Mouse (Mus musculus): Measurements from ENCODE around the gene Nudt3. TPM values are rescaled to one million over a fixed set of nuclear protein-coding genes. Genes with fewer than 3 reads are reported as not detected.

Nudt3 gene
- polyA plus RNA-seq, 1 experiment from 2014 or later, result 196 TPM

DNA sequence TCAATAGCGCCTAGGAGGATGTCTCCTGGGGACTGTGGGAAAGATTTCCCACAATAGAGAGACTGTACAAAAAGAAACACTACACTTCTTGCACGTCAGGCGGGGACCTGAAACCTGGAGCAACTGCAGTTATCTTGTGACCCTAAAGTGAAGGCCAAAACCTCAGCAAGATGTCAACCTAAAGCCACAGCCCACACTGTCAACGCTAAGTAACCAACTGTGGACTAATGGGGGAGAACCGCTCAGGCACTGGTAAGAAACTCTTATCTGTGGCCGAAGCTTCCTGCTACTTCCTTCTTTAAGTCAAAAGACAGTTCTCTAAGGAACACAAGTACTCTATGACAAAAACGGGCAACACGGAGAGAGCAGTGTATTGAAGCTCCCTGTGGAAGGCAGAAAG, 35.1 kb downstream of the Nudt3 start:
- no peaks in the 10 kb centered on the region; the same call in 1 of the 2 replicates for H3K4me1 ChIP-seq
- peaks cover 91% of the 10 kb centered on the region for H3K36me3 ChIP-seq (ENCODE audit: poor library complexity, severe bottlenecking)
- no peak overlapping the region for H3K4me3 ChIP-seq
- H3K4me2 ChIP-seq, result no peak overlapping the region
- no peak overlapping the region for H3K27ac ChIP-seq
- WGBS, result 83% methylated on average over 8 of the region's 8 CpGs
- no peaks in the 10 kb centered on the region for H3K27me3 ChIP-seq
- no peak for ATAC-seq
- no peaks in the 10 kb centered on the region for H3K9me3 ChIP-seq (replicated peaks)
- H3K9ac ChIP-seq, result no peak overlapping the region

DNA sequence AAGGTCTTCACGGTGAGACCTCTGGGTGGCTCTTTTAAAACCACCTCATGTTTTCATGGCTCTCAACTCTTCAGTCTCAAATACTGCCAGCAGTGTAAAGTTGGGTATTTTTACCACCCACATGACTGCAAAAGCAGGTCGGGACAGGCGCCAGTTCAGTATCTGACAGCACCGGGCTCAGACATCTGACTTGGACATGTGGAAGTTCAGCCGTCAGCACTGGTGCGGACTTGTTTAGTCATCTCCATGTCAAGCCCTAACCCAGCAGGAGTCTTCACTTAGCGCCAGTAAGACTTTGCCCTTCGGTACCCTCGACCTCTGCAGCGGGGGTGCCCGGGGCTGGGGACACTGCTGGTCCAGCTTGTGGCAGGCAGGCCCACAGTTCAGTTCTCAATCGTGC, 36.0 kb downstream of the Nudt3 start:
- H3K27ac ChIP-seq, result no peak overlapping the region
- 82% methylated on average over 12 of the region's 12 CpGs for WGBS
- no peak overlapping the region for H3K9ac ChIP-seq
- H3K4me2 ChIP-seq, result no peak overlapping the region
- H3K9me3 ChIP-seq (replicated peaks), result no peaks in the 10 kb centered on the region
- ATAC-seq, result no peak
- H3K27me3 ChIP-seq, result no peaks in the 10 kb centered on the region
- no peaks in the 10 kb centered on the region; the same call in 1 of the 2 replicates for H3K4me1 ChIP-seq
- peaks cover 92% of the 10 kb centered on the region for H3K36me3 ChIP-seq (ENCODE audit: poor library complexity, severe bottlenecking)
- no peak overlapping the region for H3K4me3 ChIP-seq

DNA sequence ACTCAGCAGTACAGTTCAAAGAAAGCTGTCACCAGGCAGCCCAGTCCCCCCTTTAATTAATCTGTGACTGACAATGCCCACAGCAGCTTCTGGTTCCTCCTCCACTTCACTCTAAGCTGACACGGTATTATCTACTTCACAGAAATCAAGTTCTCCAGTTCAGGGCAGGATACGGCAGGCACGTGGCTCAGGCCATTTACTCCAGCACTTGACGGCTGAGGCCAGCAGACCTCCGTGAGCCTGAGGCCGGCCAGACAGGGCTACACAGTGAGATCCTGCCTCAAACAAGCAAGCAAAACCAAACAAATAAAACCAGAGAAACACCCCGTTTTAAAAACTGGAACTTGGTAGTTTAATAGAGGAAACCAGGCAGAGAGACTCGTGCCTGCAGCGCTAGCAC, 36.6 kb downstream of the Nudt3 start:
- no peak overlapping the region for H3K27ac ChIP-seq

DNA sequence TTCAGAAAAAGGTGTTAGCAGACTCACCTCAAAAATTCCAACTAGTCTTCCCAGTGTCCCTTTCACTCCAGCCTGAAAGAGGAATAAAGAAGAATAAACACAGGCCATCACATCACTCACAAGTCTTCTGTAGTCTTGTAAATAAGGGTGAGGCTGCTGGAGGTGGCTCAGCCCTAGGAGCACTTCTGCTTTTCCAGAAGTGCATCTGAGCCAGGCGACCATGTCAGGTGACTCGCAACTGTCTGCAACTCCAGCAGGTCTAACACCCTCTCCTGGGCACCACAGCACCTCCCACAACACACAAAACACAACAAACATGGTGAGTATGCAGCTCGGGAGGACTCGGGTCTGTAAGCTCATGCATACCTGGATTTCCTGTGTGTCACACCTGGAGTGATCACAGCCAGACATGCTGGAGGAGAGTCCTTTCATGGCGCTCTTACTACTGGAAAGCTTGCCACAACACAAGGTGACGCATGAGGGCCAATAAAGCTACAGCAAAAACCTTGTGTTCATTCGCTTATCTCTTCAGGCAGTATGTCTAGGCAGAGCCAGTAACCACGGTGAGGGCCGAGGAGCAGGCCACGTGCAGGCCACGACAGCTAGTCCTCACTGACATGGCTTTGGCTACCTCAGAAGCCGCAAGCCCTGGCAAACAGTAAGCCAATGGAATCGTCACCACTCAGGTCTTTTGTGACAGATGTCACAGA, 40.0 kb downstream of the Nudt3 start:
- no peaks in the 10 kb centered on the region for H3K9me3 ChIP-seq (replicated peaks)
- no peaks in the 10 kb centered on the region for H3K27me3 ChIP-seq
- H3K4me3 ChIP-seq, result no peak overlapping the region
- peaks cover 97% of the 10 kb centered on the region for H3K36me3 ChIP-seq (ENCODE audit: poor library complexity, severe bottlenecking)
- H3K27ac ChIP-seq, result no peak overlapping the region
- H3K4me1 ChIP-seq, result no peaks in the 10 kb centered on the region; the same call in 1 of the 2 replicates
- H3K4me2 ChIP-seq, result no peak overlapping the region
- no peak overlapping the region for H3K9ac ChIP-seq
- no peak for ATAC-seq
- 91% methylated on average over 13 of the region's 13 CpGs for whole genome bisulfite sequencing

More for the DNA sequence above, 36.6 kb downstream of the Nudt3 start:
- H3K27me3 ChIP-seq, result no peaks in the 10 kb centered on the region
- no peaks in the 10 kb centered on the region; the same call in 1 of the 2 replicates for H3K4me1 ChIP-seq
- 73% methylated on average over 9 of the region's 9 CpGs for whole genome bisulfite sequencing
- H3K4me2 ChIP-seq, result no peak overlapping the region
- no peak overlapping the region for H3K4me3 ChIP-seq
- ATAC-seq, result no peak
- no peaks in the 10 kb centered on the region for H3K9me3 ChIP-seq (replicated peaks)
- no peak overlapping the region for H3K9ac ChIP-seq
- peaks cover 97% of the 10 kb centered on the region for H3K36me3 ChIP-seq (ENCODE audit: poor library complexity, severe bottlenecking)

DNA sequence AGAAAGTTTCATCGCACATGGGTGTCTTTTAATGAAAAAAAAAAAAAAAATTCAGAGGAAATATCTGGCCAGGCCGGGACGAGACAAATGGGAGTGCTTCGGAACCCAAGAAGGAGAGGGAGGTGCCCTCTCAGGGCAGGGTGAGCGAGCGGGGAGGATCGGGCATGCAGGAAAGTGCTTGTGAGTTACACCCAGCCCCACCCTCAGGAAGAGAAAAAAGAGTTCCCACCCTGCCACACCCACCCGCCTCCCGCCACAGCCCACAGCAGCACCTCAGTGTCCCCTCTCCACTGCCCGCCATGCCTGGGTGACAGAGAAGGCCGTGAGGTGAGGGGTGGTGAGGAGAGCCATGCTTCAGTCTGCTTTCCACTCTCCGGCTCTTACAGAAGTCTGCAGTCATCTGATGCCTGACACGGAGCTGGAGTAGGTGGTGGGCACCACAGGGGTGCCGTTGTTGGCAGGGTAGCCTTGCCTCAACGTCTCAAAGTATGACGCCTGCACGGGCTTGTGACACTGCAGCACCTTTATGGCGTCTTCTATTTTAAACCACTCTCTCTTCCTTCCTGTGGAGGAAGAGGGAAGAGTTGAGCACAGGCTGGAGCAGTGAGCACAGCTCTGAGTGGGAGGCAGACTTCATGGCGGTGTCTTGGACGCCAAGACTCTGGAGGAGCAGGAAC, 42.8 kb downstream of the Nudt3 start:
- WGBS, result 91% methylated on average over 20 of the region's 20 CpGs
- no peak overlapping the region for H3K27ac ChIP-seq
- H3K4me1 ChIP-seq, result no peaks in the 10 kb centered on the region
- peaks cover 96% of the 10 kb centered on the region for H3K36me3 ChIP-seq (ENCODE audit: poor library complexity, severe bottlenecking)
- H3K4me2 ChIP-seq, result no peak overlapping the region
- H3K4me3 ChIP-seq, result no peak overlapping the region
- H3K9ac ChIP-seq, result no peak overlapping the region
- no peak for ATAC-seq
- H3K27me3 ChIP-seq, result no peaks in the 10 kb centered on the region
- H3K9me3 ChIP-seq (replicated peaks), result no peaks in the 10 kb centered on the region

DNA sequence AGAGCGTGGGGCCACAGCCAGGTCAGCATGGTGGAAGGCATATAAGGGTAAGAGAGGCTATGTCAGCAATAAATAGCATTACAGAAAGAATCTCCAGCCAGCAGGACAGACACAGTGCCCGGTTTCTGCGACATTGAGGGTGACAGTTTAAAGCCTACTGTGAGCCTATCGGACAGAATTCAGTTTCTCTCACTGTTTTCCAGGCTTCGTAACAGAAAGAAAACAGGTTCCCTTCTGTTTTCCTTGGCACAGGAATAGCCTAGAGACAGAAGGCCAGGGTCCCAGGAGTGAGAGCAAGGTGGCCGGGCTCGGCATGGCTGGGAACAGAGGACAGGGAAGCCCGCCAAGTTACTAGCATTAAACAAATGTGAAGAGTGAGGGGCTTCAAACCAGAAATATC, 43.5 kb downstream of the Nudt3 start:
- Histone ChIP-seq H3K4me2 (no peak overlapping the region), H3K27me3 (no peaks in the 10 kb centered on the region), H3K27ac (no peak overlapping the region), H3K9ac (no peak overlapping the region), H3K4me3 (no peak overlapping the region), H3K36me3 (ENCODE audit: poor library complexity, severe bottlenecking) (peaks cover 96% of the 10 kb centered on the region), H3K9me3 (replicated peaks) (no peaks in the 10 kb centered on the region), H3K4me1 (no peaks in the 10 kb centered on the region)
- ATAC-seq, result no peak
- 93% methylated on average over 8 of the region's 8 CpGs for WGBS

DNA sequence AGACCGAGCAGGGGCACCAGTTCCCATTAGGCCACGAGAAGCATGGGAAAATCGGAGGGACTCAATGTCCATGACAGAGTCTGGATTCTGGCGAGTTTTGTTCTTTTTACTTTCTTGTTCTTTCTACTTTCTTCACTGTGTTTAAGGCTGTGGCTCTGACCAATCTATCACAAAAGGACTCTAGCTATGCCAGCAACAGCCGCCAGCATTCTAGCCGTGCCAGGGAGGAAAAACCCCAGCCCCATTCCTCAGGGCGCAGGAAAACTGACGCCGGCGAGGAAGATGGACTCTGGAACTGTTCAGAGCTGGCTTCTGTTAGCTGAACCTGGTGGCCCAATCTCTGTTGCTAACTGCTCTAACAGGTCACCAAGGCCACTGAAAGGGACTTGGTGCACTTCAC, 44.8 kb downstream of the Nudt3 start:
- Histone ChIP-seq H3K4me1 (no peaks in the 10 kb centered on the region), H3K9me3 (replicated peaks) (no peaks in the 10 kb centered on the region), H3K4me3 (no peak overlapping the region), H3K27ac (no peak overlapping the region), H3K9ac (no peak overlapping the region), H3K36me3 (ENCODE audit: poor library complexity, severe bottlenecking) (peaks cover 94% of the 10 kb centered on the region), H3K27me3 (no peaks in the 10 kb centered on the region), H3K4me2 (no peak overlapping the region)
- 94% methylated on average over 10 of the region's 10 CpGs for WGBS
- no peak for ATAC-seq

DNA sequence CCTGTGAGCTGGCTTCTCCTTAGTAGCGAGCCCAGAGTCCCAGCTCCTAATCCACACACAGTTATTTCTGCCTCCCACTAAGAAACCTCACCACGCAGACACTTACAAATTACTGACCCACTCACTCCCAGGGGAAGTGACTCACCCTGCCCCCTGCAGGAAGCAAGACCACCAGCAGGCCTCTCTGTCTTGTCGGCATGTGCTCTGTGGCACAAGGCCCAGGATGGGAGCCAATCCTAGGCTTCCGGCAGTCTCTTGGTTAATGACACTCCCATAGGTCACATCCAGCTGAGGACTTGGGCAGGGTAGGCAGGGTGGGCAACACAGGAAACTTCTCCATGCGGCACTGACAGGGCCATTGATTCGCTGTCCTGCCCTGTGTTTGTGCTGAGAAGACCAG, 45.8 kb downstream of the Nudt3 start:
- H3K4me3 ChIP-seq, result no peak overlapping the region
- no peak overlapping the region for H3K4me2 ChIP-seq
- H3K4me1 ChIP-seq, result no peaks in the 10 kb centered on the region
- WGBS, result 85% methylated on average over 6 of the region's 6 CpGs
- peaks cover 91% of the 10 kb centered on the region for H3K36me3 ChIP-seq (ENCODE audit: poor library complexity, severe bottlenecking)
- H3K9me3 ChIP-seq (replicated peaks), result no peaks in the 10 kb centered on the region
- H3K27ac ChIP-seq, result no peak overlapping the region
- no peak for ATAC-seq
- H3K9ac ChIP-seq, result no peak overlapping the region
- H3K27me3 ChIP-seq, result no peaks in the 10 kb centered on the region

DNA sequence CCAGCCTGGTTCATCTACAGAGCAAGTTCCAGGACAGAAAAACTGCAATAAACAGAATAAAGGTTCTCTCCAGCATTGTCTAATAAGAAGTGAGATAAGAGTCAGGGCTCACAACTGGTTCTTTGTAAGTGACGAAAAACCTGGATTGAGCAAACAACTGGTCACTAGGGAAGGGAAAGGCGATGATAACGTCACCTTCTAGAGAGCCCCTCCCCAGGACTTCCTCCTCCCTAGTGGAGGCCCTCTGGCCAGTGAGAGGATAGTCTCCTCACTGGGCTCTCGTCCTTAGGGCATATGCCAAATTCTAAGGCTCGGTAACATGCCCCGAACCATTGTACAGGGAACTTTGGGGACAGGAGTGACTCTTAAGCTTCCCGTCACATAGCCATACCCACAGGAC, 47.2 kb downstream of the Nudt3 start:
- H3K27ac ChIP-seq, result no peak overlapping the region
- H3K4me1 ChIP-seq, result no peaks in the 10 kb centered on the region
- no peaks in the 10 kb centered on the region for H3K27me3 ChIP-seq
- no peak for ATAC-seq
- H3K9ac ChIP-seq, result no peak overlapping the region
- peaks cover 80% of the 10 kb centered on the region for H3K36me3 ChIP-seq (ENCODE audit: poor library complexity, severe bottlenecking)
- H3K9me3 ChIP-seq (replicated peaks), result no peaks in the 10 kb centered on the region
- H3K4me3 ChIP-seq, result no peak overlapping the region
- no peak overlapping the region for H3K4me2 ChIP-seq
- 94% methylated on average over 7 of the region's 7 CpGs for WGBS

DNA sequence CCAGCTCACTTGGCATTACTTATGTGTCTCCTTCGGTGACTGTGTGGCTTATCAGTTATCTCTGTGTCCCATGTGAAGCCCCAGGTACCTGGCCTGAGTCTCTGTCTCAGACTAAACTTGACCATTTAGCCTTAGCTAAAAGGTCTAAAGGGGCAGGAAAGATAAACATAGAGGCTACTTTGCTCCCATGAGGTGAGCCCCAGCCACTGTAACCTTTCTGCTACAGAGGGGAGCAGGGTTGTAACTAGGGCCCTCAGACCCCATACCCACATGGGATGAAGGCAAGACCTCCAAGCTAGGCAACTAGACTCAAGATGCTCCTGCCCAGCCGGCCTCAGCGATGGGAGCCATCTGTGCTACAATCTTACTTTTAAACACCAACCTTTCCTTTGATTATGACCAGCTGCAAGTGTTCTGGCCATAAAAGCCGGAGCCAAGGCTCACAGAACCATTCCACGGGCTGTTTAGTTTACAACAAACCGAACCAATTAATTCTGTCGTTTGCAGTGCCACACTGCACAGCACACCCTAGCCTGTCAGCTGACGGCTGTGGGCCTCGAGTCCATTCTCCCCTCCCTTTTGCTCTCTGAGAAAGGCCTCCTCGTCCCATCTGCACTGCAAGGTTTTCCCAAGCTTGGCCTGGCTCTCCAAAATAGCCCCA, 48.0 kb downstream of the Nudt3 start:
- Histone ChIP-seq H3K9ac (no peak overlapping the region), H3K27me3 (no peaks in the 10 kb centered on the region), H3K4me1 (no peaks in the 10 kb centered on the region), H3K27ac (no peak overlapping the region), H3K4me3 (no peak overlapping the region), H3K4me2 (no peak overlapping the region), H3K9me3 (replicated peaks) (no peaks in the 10 kb centered on the region), H3K36me3 (ENCODE audit: poor library complexity, severe bottlenecking) (peaks cover 72% of the 10 kb centered on the region)
- no peak for ATAC-seq
- WGBS, result 87% methylated on average over 10 of the region's 10 CpGs

DNA sequence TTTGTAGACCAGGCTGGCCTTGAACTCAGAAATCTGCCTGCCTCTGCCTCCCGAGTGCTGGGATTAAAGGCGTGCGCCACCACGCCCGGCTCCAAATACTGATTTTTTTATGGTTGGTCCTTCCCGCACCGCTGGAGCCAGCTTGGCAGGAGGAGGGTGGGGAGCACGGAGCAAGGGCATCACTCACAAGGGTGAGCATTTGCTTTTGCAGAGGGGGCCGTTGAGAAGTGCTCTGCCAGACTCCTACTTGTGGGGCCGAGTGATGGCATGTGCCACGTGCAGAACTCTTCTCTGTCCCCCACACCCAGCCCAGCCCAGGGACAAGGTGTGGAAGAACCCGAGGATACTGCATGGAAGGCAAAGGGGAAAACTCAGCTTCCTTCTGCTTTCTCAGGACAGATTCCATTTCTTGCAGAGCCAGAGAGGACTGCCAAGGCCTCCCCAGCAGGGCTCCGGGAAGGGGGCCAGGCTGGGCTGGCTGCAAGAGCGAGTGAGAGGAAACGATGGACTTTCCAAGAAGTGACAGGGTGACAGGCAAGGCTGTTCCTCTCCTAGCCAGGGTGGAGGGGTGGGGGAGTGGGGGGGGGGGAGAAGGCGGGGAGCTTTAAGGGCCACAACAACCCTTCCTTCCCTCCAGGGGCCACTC, 48.7 kb downstream of the Nudt3 start:
- Histone ChIP-seq H3K9me3 (replicated peaks) (no peaks in the 10 kb centered on the region), H3K27ac (no peak overlapping the region), H3K4me3 (no peak overlapping the region), H3K9ac (no peak overlapping the region), H3K4me1 (no peaks in the 10 kb centered on the region), H3K36me3 (ENCODE audit: poor library complexity, severe bottlenecking) (peaks cover 66% of the 10 kb centered on the region), H3K27me3 (no peaks in the 10 kb centered on the region), H3K4me2 (no peak overlapping the region)
- ATAC-seq, result no peak
- 95% methylated on average over 15 of the region's 16 CpGs for WGBS

DNA sequence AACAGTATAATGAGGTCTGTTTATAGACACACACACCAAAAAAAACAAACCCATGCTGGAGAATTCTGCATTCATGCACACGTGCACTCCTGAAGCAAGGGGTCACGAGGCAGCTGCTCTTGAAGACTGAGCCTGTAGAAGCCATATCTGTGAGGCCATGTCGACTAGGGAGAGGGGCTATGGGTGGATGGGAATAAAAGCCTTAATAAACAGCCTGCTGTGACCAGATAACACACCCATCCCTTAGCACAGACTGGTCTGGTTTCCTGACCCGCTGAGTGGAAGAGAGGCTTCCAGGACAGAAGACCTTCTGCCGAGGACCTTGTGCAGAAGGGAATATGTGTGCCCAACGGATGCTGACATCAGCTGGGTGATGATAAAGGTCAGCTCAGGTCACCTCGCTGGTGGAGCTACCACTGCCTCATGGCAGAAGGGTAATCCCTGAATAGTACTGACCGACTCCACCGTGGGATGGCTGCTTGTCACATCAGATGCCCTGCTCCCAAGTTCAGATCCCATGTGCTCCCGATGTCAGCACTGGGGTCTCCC, 49.4 kb downstream of the Nudt3 start:
- Histone ChIP-seq H3K4me2 (no peak overlapping the region), H3K9ac (no peak overlapping the region), H3K9me3 (replicated peaks) (no peaks in the 10 kb centered on the region), H3K27ac (no peak overlapping the region), H3K4me3 (no peak overlapping the region), H3K27me3 (no peaks in the 10 kb centered on the region), H3K36me3 (ENCODE audit: poor library complexity, severe bottlenecking) (peaks cover 58% of the 10 kb centered on the region), H3K4me1 (no peaks in the 10 kb centered on the region)
- WGBS, result 93% methylated on average over 10 of the region's 10 CpGs
- no peak for ATAC-seq

Data from forebrain, embryonic 13.5 days (tissue).